Mouse (Mus musculus) brain, embryonic 14.5 days (tissue): Measurements from ENCODE around the gene Tnrc6b. TPM values are rescaled to one million over a fixed set of nuclear protein-coding genes. Genes with fewer than 3 reads are reported as not detected.
A peak's percentile ranks its signal among the peaks of the same experiment; 100 is the strongest.

Source experiments
- DNase-seq: peaks from one replicate; pipeline ENCODE4 v3.0.0-alpha.2; 2011; ENCODE audit warnings: low read depth
- CTCF ChIP-seq: fragments of 200-500 bp; IDR thresholded peaks from 2 replicates; pipeline ENCODE4 v1.5.1; 2012; ENCODE audit warnings: inconsistent platforms, mild to moderate bottlenecking, moderate library complexity, borderline replicate concordance; ENCODE audit not compliant: insufficient read depth, insufficient read length; ENCODE audit errors: extremely low read depth
- POLR2A ChIP-seq: fragments of 200-500 bp; IDR thresholded peaks from 2 replicates; pipeline ENCODE4 v1.6.1; 2012; ENCODE audit warnings: mild to moderate bottlenecking, inconsistent platforms, borderline replicate concordance; ENCODE audit not compliant: poor library complexity, insufficient read depth, insufficient read length, severe bottlenecking; ENCODE audit errors: extremely low read depth
- polyA plus RNA-seq: library from polyadenylated mRNA; depleted of rRNA; stranded (reverse); fragments of >200 nt; gene quantifications from 2 replicates; pipeline ENCODE4 v1.2.3, GENCODE M21; 2012

Gene Tnrc6b
- polyA plus RNA-seq, 1 experiment = 46.2 TPM

DNA sequence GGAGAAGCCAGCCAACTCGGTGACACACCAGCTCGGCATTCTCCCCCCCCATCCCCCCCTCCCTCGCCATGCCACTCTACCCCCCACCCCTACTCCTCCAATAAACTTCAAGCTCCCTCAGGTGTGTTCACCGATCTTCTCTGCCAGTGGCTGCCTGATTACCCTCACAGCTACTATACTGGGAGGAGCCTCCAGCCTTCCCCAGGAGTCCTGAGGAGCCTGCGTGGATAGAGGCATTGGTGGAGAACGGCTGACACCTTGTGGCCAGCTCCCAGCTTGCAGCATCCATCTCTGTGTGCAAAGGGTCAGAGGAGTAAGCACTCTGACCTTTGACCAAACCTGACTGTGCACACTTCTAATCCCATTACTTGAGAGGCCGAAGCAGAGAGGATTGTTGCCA, 6.8 kb upstream of the Tnrc6b start:
- TF ChIP-seq CTCF (peak; percentile 96), POLR2A (no peak)

DNA sequence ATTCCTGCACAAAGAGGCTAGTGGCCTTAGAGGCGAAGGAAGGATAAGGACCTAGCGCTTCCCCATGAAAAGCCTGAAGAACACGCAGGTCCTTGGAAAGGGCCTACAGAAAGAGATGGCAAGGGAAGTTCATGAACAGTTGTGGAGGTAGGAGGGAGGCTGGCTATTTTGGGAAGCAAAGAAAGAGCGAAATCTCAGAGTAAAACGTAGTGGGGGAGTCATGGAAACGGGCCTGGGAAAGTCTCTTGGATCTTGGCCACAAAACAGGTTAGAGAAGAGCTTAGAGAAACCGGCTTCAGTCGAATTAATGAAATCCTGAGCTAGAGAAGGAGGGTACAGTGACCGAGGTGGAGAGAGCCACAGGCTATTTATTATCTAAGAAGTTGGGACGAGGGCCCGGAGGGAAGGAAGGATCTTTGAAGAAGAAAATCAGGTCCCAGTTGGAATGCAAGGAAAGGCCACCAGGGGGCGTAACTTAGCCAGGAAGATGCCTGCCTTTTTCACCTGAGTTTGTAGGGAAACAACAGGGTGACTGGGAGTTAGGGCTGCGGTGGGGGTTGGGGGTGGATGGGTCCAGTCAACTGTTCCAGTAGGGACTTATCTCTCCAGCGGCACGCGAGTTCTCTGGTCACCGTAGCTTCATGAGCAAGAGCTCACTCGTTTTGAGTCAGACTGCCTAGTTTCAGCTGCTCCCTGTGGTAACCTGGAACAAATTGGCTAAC, 5.1 kb upstream of the Tnrc6b start:
- peak; percentile 88 for DNase-seq
- TF ChIP-seq POLR2A = no peak
- peak; percentile 90 for TF ChIP-seq CTCF

More for the DNA sequence above, 6.8 kb upstream of the Tnrc6b start:
- DNase-seq = peak; percentile 89

DNA sequence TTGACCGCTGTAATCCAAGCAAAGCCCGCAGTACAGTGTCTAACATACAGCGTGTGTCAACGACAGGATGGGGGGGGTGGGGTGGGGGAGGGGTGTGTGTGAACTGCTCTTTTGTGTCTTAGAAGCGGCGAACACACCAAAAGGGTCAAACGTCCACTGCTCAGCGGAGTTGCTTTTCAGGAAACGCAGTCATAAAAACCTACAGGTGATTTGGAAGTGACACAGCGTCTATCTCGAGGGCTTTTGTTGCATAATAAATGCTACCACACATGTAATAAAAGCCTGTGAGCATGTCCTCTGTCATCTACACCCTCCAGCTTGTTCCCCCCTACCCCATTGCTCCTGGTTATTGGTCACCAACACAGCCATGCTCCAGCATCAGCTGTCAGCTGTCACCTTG, 4.5 kb upstream of the Tnrc6b start:
- TF ChIP-seq CTCF (no peak), POLR2A (no peak)
- peak; percentile 45 for DNase-seq

DNA sequence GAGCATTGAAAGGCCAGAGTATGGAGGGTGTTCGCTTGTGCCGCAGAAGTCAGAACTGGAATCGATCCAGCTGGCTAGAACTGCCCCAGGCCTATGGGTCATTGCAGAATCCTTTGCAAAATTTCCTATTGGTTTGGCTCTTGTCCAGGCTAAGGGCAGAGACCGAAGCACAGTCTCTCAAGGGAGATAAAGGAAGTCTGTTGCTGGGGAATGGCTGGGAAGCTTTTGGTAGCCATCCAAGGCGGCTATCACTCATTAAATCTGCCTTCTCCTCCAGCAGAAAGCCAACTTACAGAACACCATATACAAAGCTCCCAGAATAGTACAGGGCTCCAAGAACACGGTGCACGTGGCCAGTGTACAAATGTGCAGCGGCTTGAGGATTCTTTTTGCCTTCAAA, 4.0 kb upstream of the Tnrc6b start:
- TF ChIP-seq CTCF (no peak), POLR2A (no peak)
- peak; percentile 94 for DNase-seq

DNA sequence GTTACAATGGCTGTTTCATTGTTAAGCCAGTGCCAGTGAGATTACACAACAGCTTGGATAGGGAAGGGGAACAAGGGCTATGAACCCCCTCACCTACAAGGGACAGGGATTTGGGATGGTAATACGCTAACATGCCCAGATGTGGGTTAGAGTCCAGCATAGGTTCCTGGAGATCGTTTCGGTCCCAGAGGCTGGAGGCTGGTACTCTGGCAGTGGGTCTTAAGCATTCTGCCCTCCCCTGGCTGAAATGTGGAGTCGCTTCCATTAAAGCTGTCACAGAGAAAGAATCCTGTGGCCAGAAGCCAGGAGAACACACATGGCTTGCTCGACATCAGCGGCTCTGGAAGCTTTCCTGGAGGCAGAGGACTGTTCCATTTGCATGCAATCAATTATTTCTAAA, 1.5 kb upstream of the Tnrc6b start:
- TF ChIP-seq CTCF = no peak
- no peak for TF ChIP-seq POLR2A
- DNase-seq = peak; percentile 90

DNA sequence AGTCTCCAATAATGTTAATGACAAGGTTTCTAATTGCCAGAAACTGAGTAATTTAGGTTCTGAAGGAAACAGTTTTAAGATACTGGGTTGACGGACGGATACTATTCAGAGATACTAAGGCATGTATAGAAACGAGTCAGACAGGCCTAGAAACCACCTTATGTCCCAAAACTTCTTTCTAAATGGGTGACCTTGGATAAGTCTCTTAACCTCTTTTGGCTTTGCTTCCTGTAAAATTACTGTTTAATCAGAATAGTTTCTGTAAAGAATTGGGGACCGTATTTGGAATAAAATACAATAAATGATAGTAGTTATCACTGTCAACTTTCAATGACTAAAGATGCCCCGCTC, 881 bp upstream of the Tnrc6b start:
- no peak for DNase-seq
- no peak for TF ChIP-seq POLR2A
- TF ChIP-seq CTCF = no peak

DNA sequence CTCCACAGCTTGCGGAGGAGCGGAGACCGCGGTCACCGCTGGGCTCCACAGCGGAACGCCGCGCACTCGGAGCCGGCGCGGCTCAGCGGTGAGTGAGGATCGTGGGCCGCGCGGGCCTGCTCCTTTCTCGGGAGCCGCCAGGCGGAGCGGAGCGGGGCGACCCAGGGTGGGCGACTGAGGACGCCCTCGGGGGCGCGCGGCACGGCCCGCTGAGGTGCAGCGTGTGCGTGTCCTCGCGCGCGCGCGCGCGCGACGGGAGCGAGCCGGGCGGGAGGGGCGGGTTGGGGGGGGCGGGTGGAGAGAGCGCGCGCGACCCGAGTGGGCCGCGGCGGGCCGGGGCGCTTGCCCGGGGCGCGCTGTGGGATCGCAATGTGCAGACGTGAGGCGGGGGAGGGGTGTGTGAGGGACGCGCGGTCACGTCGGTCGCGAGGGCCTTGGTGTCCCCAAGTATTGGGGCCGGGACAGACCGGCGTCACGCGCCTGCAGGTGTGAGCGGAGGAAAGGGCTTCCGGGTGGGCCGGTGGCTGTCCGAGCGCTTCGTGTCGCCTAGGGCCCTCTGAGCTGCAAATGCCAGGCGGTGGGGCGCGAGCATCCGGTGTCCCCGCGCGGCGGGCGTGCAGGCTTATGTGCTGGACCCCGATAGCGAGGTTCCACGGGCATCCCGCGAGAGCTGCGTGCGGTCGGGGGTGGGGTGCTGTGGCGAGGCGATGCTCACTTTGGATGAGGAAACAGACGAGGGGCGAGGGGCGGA, 463 bp downstream of the Tnrc6b start:
- peak; percentile 71 for DNase-seq
- TF ChIP-seq CTCF = no peak
- 0 out of 2 replicates have a peak, but pooled peaks have one; percentile 11 for TF ChIP-seq POLR2A

DNA sequence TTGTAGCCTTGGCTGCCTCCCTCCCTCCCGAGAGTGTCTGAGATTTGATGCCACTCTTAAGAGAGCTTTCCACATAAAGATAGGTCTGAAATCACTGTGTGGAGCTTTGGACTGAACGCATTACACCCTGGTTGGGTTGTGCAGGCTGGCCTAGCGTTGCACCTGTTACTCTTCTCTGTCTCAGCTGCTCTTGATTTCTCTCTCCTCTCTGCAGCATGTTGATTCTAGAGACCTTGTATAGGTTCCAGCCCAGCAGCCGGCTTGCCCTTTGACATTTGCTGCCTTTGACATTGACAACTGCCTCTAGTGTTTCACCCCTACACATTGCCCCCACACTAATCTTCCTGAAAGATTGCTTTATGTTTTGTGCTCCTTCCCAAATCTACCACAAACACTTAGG, 3.2 kb downstream of the Tnrc6b start:
- TF ChIP-seq CTCF (no peak), POLR2A (no peak)
- no peak for DNase-seq

DNA sequence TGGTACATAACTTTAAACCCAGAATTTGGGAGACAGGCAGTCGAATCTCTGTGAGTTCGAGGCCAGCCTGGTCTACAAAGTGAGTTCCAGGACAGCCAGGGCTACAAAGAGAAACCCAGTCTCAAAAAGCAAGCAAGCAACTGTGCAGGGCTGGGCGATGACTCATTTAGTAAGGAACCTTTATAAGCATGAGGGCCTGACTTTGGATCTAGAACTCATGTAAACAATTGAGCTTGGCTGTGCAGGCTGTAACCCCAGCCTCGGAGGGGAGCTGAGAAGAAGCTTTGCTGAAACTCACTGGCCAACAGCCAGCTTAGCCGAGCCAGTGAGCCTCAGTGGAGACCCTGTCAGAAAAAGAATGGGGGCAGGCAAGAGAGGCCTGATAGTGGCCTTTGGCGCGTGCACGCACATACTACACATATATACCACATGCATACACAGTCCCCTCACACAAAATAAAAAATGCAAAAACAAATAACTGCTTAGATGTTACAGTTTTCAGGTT, 5.6 kb downstream of the Tnrc6b start:
- no peak for DNase-seq
- no peak for TF ChIP-seq POLR2A
- no peak for TF ChIP-seq CTCF

DNA sequence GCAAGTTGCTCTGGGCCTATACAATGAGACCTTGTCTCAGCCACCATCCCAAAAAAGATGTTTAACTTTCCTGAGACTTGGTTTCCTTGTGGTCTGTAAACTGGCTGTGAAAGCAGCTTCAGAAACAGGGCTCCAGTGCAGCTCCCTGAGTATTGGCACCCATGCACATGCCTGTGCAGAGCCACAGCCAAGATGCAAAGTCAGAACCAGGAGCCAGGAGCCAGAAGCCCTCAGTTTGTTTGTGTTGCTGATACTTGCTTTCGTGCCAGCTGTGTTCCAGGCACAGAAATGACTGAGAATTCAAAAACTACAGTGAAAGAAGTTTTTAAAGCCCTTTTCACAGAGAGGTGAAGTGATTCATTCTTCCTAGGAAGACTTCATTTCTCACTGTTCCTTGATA, 6.3 kb downstream of the Tnrc6b start:
- TF ChIP-seq CTCF = no peak
- no peak for TF ChIP-seq POLR2A
- DNase-seq = peak; percentile 32

DNA sequence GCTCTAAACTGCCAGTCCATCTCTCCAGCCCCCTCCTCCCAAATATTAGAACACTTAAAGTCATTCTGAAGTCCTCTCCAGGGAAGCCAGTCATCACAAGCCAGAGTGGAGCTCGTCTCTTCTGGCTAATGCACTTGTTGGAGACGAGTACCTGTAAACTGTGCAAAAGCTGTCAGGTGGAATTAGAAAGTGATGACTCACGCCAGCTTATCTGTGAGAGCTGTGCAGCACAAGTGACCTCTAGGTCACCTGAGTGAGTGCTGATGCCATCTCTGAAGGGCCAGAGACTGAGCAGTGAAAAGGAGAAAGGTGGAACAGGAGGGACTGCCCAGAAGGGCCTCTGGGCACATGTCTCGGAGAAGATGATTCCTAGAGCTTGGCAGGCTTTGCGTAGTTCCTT, 9.1 kb downstream of the Tnrc6b start:
- DNase-seq = no peak
- no peak for TF ChIP-seq CTCF
- no peak for TF ChIP-seq POLR2A

DNA sequence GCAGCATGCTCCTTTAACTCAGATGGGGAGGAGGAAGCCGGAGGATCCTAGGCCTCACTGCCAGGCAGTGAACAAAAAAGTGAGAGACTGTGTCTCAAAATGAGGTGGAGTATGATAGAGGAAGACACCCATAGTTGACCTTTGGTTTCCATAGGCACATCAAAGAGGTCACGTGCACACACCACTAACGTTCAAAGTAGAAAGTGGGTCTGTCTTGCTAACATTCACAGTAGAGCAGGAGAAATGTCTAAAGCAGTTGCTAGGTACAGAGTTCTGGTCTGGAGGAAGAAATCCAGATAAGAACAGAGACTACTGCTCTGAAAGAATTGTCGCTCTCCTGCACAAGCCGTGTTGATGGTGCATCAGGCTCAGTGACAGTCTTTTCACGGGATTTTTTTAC, 10.7 kb downstream of the Tnrc6b start:
- no peak for TF ChIP-seq POLR2A
- no peak for TF ChIP-seq CTCF
- DNase-seq = no peak

DNA sequence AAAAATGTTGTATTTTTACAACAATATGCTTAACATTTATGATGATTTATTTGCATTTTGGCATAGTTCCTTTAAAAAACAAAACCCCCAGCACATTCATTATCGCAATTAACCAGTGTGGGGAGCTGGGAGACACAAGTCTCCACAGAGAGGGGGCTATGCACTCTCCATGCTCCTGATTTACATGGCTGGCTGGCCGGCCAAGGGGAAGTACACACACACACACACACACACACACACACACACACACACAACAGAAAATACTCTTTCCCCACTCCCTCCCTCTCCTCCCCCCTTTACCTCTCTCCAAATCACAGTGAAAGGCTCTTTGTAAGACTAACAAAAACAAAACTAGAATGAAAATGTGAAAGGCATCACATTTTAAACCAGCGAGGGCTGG, 11.3 kb downstream of the Tnrc6b start:
- DNase-seq = peak; percentile 67

More for the DNA sequence above, 11.3 kb downstream of the Tnrc6b start:
- TF ChIP-seq CTCF (no peak), POLR2A (no peak)
